Mouse (Mus musculus) megakaryocyte, embryonic 14.5 days (primary cell): Measurements from ENCODE around the gene Fgr. TPM values are rescaled to one million over a fixed set of nuclear protein-coding genes. Genes with fewer than 3 reads are reported as not detected.
"Not testable (repeated sequence)": the region's sequence is repeated elsewhere in the genome, so short reads cannot be mapped to it uniquely, and the experiment has no call there.

Experiments used
- H3K27me3 ChIP-seq: replicated peaks from 2 replicates; pipeline ENCODE3; 2012; ENCODE audit warnings: inconsistent platforms
- H3K36me3 ChIP-seq: replicated peaks from 2 replicates; pipeline ENCODE3; 2012; ENCODE audit warnings: low read length, inconsistent platforms, mixed read lengths
- H3K4me1 ChIP-seq: 2 replicates; pipeline ENCODE4 v1.6.1; 2012; ENCODE audit warnings: inconsistent platforms
- H3K4me3 ChIP-seq: replicated peaks from 2 replicates; pipeline ENCODE3; 2012; ENCODE audit warnings: moderate library complexity, mild to moderate bottlenecking, inconsistent platforms
- H3K9me3 ChIP-seq: 2 replicates; pipeline ENCODE4 v1.6.1; 2012; ENCODE audit warnings: inconsistent platforms
- FLI1 ChIP-seq: IDR thresholded peaks from 2 replicates; pipeline ENCODE4 v1.6.1; 2012; ENCODE audit warnings: low read length, inconsistent platforms, mixed read lengths
- GATA1 ChIP-seq: IDR thresholded peaks from 3 replicates; pipeline ENCODE4 v1.6.1; 2012; ENCODE audit warnings: mixed read lengths, low read length, inconsistent platforms, borderline replicate concordance
- polyA plus RNA-seq: library from polyadenylated mRNA; stranded (reverse); fragments of >175 nt; gene quantifications from 2 replicates; pipeline ENCODE4 v1.2.3, GENCODE M21; 2012; ENCODE audit warnings: low replicate concordance; ENCODE audit not compliant: insufficient read depth

The Fgr gene
- polyA plus RNA-seq = 4.8 TPM in 1 of 2 replicates, not detected in the other

GRCm38 (mm10) chr4:132973814-132974398 lies at the start of gene Fgr:
Fgr (plus strand) TSS chr4:132974095.
- peaks cover 88% of the 10 kb centered on the region for H3K4me1 ChIP-seq
- H3K4me3 ChIP-seq = peak within 1 kb of the TSS; percentile 87
- peaks cover 2% of the 10 kb centered on the region for H3K36me3 ChIP-seq
- peaks cover 4% of the 10 kb centered on the region; the same call in 1 of the 2 replicates for H3K9me3 ChIP-seq
- TF ChIP-seq FLI1 = no peak
- no peak for TF ChIP-seq GATA1
- H3K27me3 ChIP-seq = peaks cover 33% of the 10 kb centered on the region

DNA sequence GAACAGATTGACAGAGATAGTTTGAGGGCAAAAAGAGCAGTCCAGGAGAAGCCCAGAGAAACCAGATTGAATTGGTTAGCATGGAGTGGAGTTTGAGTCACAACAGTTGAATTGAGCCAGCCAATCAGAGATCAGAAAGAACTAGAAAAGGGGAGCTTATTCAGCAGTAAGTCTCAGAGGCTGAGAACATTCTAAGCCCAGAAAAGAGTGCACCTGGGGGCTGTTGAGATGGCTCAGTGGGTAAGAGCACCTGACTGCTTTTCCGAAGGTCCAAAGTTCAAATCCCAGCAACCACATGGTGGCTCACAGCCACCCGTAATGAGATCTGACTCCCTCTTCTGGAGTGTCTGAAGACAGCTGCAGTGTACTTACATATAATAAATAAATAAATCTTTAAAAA lies 47.4 kb upstream of the Fgr start:
- H3K9me3 ChIP-seq, H3K27me3 ChIP-seq, H3K36me3 ChIP-seq, H3K4me3 ChIP-seq: not testable (repeated sequence)
- H3K4me1 ChIP-seq = peaks cover 21% of the 10 kb centered on the region

DNA sequence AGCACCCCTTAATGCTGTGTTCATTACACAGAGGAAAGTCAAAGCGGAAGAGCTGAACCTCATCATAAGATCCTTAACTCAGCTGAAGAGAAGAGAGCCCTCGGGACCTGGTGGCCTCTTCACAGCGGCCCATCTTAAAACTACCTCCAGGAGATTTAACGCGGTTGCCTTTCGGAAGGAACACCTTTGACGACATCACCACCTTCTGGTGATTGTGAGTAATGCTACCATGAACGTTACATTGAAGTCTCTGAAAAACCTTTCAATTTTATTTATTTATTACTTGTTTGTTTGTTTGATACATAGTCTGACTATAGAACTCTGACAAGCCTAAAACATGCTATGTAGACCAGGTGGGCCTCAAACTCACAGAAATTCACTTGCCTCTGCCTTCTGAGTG lies 43.1 kb upstream of the Fgr start:
- H3K9me3 ChIP-seq = no peaks in the 10 kb centered on the region
- no peaks in the 10 kb centered on the region for H3K36me3 ChIP-seq
- peaks cover 38% of the 10 kb centered on the region for H3K4me1 ChIP-seq
- TF ChIP-seq FLI1 (no peak), GATA1 (no peak)
- H3K4me3 ChIP-seq = peak overlapping the region; percentile 76
- H3K27me3 ChIP-seq = peaks cover 6% of the 10 kb centered on the region

GRCm38 (mm10) chr4:132932752-132933404 lies 41.0 kb upstream of the Fgr start:
- TF ChIP-seq FLI1 = no peak
- TF ChIP-seq GATA1 = no peak
- H3K9me3 ChIP-seq = no peaks in the 10 kb centered on the region
- no peaks in the 10 kb centered on the region for H3K36me3 ChIP-seq
- H3K4me1 ChIP-seq = peaks cover 46% of the 10 kb centered on the region
- H3K27me3 ChIP-seq = peaks cover 9% of the 10 kb centered on the region
- no peak overlapping the region for H3K4me3 ChIP-seq

- Histone ChIP-seq H3K36me3 (no peaks in the 10 kb centered on the region), H3K9me3 (no peaks in the 10 kb centered on the region), H3K4me3 (no peak overlapping the region), H3K27me3 (peaks cover 6% of the 10 kb centered on the region), H3K4me1 (peaks cover 62% of the 10 kb centered on the region)
- no peak for TF ChIP-seq GATA1
- TF ChIP-seq FLI1 = no peak
Observed at GRCm38 (mm10) chr4:132934639-132935038, 39.3 kb upstream of the Fgr start.

GRCm38 (mm10) chr4:132938181-132938941 lies 35.5 kb upstream of the Fgr start:
- TF ChIP-seq GATA1 = no peak
- TF ChIP-seq FLI1 = no peak
- H3K27me3 ChIP-seq = peaks cover 18% of the 10 kb centered on the region
- H3K4me1 ChIP-seq = peaks cover 64% of the 10 kb centered on the region
- H3K36me3 ChIP-seq = no peaks in the 10 kb centered on the region
- no peak overlapping the region for H3K4me3 ChIP-seq
- no peaks in the 10 kb centered on the region for H3K9me3 ChIP-seq

GRCm38 (mm10) chr4:132939421-132940127 lies 34.3 kb upstream of the Fgr start:
- Histone ChIP-seq H3K36me3 (no peaks in the 10 kb centered on the region), H3K27me3 (peaks cover 18% of the 10 kb centered on the region), H3K9me3 (no peaks in the 10 kb centered on the region), H3K4me1 (peaks cover 70% of the 10 kb centered on the region), H3K4me3 (peak overlapping the region; percentile 48)
- TF ChIP-seq FLI1 = no peak
- no peak for TF ChIP-seq GATA1

DNA sequence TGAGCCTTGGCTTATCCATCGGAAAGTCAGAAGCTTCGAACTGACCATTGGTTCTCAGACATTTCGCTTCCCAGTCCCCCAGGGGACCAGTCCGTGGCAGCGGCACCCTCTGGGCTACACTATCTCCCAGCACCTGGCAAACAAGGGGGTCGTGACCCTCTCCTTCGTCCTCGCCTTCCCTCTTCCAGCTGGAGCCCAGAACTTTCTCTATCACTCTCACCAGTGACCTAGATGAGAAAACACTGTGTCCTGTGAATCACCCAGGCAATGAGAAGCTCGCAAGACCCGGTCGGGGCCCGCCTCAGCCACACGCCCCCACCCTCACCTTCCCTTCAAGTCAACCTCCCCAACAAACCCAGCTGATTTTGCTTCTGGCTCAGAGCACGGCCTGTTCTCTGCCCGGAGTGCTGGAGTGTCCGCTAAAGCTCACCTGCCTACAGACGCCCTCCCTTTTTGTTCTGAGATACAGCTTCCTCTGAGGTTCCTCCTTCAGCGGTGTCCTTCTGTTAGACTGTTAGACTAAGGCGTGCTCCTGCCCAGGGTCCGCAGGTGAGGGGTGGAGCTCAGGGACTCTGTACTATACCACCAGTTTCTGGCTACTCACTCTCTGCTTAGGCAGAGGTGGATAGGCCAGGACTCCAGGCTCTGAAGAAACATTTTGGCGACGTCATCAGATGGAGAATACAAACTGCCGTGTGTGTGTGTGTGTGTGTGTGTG lies 32.7 kb upstream of the Fgr start:
- Histone ChIP-seq H3K9me3 (no peaks in the 10 kb centered on the region), H3K36me3 (no peaks in the 10 kb centered on the region), H3K27me3 (peaks cover 14% of the 10 kb centered on the region), H3K4me3 (no peak overlapping the region), H3K4me1 (peaks cover 73% of the 10 kb centered on the region)
- no peak for TF ChIP-seq GATA1
- no peak for TF ChIP-seq FLI1

GRCm38 (mm10) chr4:132943088-132943487 lies 30.8 kb upstream of the Fgr start:
- Histone ChIP-seq H3K4me1 (peaks cover 84% of the 10 kb centered on the region), H3K27me3 (peaks cover 11% of the 10 kb centered on the region), H3K36me3 (no peaks in the 10 kb centered on the region), H3K9me3 (no peaks in the 10 kb centered on the region), H3K4me3 (no peak overlapping the region)
- no peak for TF ChIP-seq FLI1
- TF ChIP-seq GATA1 = no peak
